Mouse (Mus musculus): Measurements from ENCODE around the gene Gm3259.
"Not testable (repeated sequence)": the region's sequence is repeated elsewhere in the genome, so short reads cannot be mapped to it uniquely, and the experiment has no call there.

Gm3259 gene

DNA sequence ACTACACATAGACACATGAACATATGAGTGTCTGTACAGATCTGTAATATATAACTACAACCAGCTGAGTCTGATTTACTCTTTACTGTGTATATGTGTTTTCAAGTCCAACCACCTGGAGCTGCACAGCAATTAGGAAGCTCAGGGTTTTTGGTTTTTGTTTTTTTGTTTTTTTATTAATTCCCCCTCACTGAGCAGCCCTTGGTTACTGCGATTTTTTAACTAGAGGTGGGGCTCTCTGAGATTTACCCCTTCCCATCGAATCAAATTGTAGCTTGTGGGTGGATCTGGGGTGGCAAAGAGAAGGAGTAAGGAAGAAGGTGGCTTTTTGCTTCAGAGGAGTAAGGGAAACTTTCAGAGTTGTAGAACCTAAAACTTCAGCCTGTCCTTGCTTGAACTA lies at the start of gene Gm3259:
TSS of gene Gm3259 (plus strand) at position 301 of the 400 bp plus-strand sequence.
- DNase-seq (ENCODE audit: low read depth) = not testable (repeated sequence)

DNA sequence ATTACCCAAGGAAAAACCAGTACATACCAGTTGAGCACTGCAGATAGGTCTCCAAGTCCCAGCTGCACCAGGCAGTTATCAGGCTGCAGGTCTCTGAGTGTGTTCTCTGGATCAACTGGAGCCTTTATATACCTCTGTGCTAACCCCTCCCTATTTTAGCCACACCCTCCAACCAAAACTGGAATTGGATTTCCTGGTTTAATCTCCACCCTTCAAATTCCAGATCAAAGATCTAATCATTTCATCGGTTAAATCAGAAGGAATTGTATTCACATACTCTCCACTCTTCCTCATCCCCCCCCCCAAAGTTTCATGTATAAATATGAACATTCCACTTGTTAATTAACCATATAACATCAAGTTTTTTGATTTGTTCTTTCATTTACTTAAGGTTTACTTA lies 33.0 kb upstream of the Gm3259 start, which contains the start of gene Gm10424:
TSS of gene Gm10424 (minus strand) at position 101 of the 400 bp plus-strand sequence.
- not testable (repeated sequence) for DNase-seq (ENCODE audit: low read depth)
